Mouse (Mus musculus): ENCODE results near the gene Wdr48.

DNA sequence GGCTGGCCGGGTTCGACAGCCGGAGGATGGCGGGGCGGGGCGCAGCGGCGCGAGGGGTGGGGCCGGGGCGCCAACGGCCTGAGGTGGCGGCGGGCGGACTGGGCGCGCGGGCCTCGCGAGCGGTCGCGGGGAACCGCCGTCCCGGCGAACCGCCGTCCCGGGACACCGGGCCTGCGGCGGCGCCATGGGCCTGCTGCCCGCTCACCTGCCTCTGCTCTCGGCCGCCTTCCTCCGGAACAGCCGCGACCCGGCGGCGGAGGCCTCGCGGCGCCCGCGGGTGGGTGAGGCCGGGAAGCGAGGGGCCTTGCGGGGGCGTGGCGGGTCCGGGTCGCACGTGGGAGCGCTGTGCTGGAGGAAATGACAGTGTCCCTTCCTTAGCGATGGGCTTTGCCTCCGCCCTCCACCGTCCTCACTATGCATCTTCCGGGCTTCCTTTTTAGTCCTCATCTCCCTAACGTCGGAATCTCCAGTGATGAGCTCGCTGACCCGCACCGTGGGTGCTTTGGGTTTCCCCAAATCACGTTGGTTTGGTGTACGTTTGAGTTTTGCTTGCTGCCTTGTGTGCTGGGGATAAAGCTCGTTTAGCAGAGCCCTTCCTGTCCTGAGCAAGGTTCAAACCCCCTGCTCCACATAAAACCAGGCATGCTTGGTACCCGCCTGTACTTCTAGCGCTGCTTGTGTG is 503 bp downstream of the Wdr48 start:
- no peak for TF ChIP-seq CTCF (IDR thresholded peaks at IDR 0.05; ENCODE audit: control insufficient read depth, insufficient read depth, insufficient read length)
- no peak for TF ChIP-seq USF1 (IDR thresholded peaks at IDR 0.05; ENCODE audit: low read depth)
- TF ChIP-seq MYOG (IDR thresholded peaks at IDR 0.05; ENCODE audit: control insufficient read depth, extremely low read depth, insufficient read length): no peak
- no peak for TF ChIP-seq CEBPB (IDR thresholded peaks at IDR 0.05; ENCODE audit: low read depth)
- TF ChIP-seq MYOD1 (IDR thresholded peaks at IDR 0.05; ENCODE audit: control insufficient read depth, insufficient read length, low read depth): no peak
- no peak for TF ChIP-seq MAX (IDR thresholded peaks at IDR 0.05)

Measured in C2C12 (cell line).